Mouse (Mus musculus) liver, embryonic 18 days (tissue): ENCODE results near the gene Olfr449. TPM values are rescaled to one million over a fixed set of nuclear protein-coding genes. Genes with fewer than 3 reads are reported as not detected.

Experiments
- polyA plus RNA-seq: library from polyadenylated mRNA; depleted of rRNA; stranded (reverse); fragments of >200 nt; gene quantifications from 2 replicates; pipeline ENCODE4 v1.2.3, GENCODE M21; 2012; rRNA removed

Gene Olfr449
- polyA plus RNA-seq: not detected in 2 replicates

DNA sequence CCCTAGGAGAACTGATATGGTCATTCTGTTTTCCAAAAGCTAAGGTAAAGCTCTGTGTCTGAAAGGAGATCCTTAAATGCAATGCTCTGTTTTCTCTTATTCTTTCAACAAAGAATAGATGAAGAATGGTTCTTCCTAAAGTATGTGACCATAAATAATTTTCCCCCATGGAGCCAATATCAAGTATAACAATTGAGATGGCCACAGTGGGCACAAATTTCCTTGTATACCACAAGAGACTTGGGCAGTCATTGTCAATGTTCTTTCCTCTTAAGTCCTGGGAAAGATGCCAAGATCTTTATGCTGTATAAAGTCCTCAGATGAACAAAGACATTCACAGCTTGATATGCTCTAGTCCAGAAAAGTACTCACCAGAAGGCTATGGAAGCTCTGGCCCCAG is at the start of gene Olfr449:
Gene Olfr449, plus strand, starts transcription at position 301 of the 400 bp plus-strand sequence.

DNA sequence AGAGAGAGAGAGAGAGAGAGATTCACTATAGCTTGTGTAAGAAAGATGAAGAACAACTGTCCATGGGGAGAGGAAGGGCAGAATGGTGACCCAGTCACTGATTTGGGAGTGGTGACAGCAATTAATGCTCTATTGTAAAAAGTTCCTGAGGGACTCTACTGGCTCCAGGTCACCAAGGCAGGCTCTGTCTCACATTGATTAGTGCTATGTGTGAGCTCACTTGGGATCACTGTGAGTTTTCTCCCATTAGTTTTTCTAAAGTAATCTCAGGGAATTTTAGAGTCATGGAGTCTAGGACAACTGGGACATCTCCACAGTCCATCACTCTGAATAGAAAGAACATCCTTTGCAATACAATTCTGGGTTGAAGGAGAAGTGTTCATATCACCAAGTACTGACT is 49.4 kb upstream of the Olfr449 start, which contains the start of gene Olfr452:
Gene Olfr452, plus strand, starts transcription at position 301 of the 400 bp plus-strand sequence.

DNA sequence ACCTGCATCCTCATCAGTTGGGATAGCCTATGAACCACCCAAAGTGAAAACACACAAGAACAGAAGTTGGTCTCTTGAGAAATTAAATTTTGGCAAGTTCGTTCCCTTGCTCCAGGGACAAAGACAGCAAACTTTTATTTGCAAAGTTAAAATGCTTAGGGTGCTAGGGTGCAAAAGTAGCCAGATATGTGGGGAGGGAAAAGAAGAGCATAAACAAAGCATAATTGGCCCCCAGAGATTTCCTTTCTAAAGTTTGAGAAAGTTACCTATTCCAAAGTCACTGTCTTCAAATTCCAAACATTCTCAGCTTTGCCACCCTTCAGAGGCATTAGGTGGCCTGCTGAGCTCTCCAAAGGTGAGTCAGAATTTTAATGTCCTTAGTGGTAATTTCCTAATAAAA is 22.5 kb upstream of the Olfr449 start, which contains the start of gene Olfr450:
Gene Olfr450, plus strand, starts transcription at position 301 of the 400 bp plus-strand sequence.

Other genes with a start within 250 kb of the Olfr449 start
- gene Tcaf3, start 236.7 kb upstream of the Olfr449 start, polyA plus RNA-seq: not detected in 2 replicates
- gene Tcaf2, start 189.1 kb upstream of the Olfr449 start, polyA plus RNA-seq: 0.10 and 0.15 TPM in 2 replicates
- gene Tcaf1, start 124.3 kb upstream of the Olfr449 start, polyA plus RNA-seq: 3.1 TPM in 2 replicates
- not detected in 2 replicates for gene Olfr453, start 95.0 kb upstream of the Olfr449 start, polyA plus RNA-seq
- gene Olfr38, start 78.0 kb upstream of the Olfr449 start, polyA plus RNA-seq: not detected in 2 replicates
- gene Olfr452, start 49.3 kb upstream of the Olfr449 start, polyA plus RNA-seq: not detected in 2 replicates
- not detected in 2 replicates for gene Olfr450, start 22.4 kb upstream of the Olfr449 start, polyA plus RNA-seq
- not detected in 2 replicates for gene Olfr448, start 56.1 kb downstream of the Olfr449 start, polyA plus RNA-seq
- gene Olfr447, start 74.5 kb downstream of the Olfr449 start, polyA plus RNA-seq: not detected in 2 replicates
- not detected in 2 replicates for gene Olfr446, start 87.0 kb downstream of the Olfr449 start, polyA plus RNA-seq
- gene Olfr444, start 114.7 kb downstream of the Olfr449 start, polyA plus RNA-seq: not detected in 2 replicates